Mouse (Mus musculus) lung, embryonic 15.5 days (tissue): ENCODE results near the gene Clrn1. TPM values are rescaled to one million over a fixed set of nuclear protein-coding genes. Genes with fewer than 3 reads are reported as not detected.

Experiments used
- ATAC-seq: fragments of 200-750 bp; cut with Nextera tagmentation; 2 replicates; pipeline ENCODE4 v1.8.0; 2017; ENCODE audit warnings: moderate number of reproducible peaks, borderline replicate concordance; ENCODE audit not compliant: low FRiP score, low TSS enrichment; ENCODE audit errors: extremely low read depth
- H3K27ac ChIP-seq: fragments of 300-500 bp; sonication (generic); 2 replicates; pipeline ENCODE4 v1.5.1; 2015; ENCODE audit warnings: moderate library complexity, mild to moderate bottlenecking, inconsistent platforms
- H3K27me3 ChIP-seq: fragments of 300-500 bp; sonication (generic); 2 replicates; pipeline ENCODE4 v1.6.1; 2015; ENCODE audit warnings: inconsistent platforms
- H3K36me3 ChIP-seq: fragments of 300-500 bp; sonication (generic); 2 replicates; pipeline ENCODE4 v1.6.1; 2015; ENCODE audit warnings: inconsistent platforms
- H3K4me1 ChIP-seq: fragments of 300-500 bp; sonication (generic); 2 replicates; pipeline ENCODE4 v1.6.1; 2015; ENCODE audit warnings: inconsistent platforms
- H3K4me2 ChIP-seq: fragments of 300-500 bp; sonication (generic); 2 replicates; pipeline ENCODE4 v1.6.1; 2015; ENCODE audit warnings: inconsistent platforms, mild to moderate bottlenecking, moderate library complexity
- H3K4me3 ChIP-seq: fragments of 300-500 bp; sonication (generic); 2 replicates; pipeline ENCODE4 v1.5.1; 2015; ENCODE audit warnings: mild to moderate bottlenecking, inconsistent platforms
- H3K9ac ChIP-seq: fragments of 300-500 bp; sonication (generic); 2 replicates; pipeline ENCODE4 v1.6.1; 2015; ENCODE audit warnings: inconsistent platforms
- H3K9me3 ChIP-seq: fragments of 300-500 bp; sonication (generic); 2 replicates; pipeline ENCODE4 v1.6.1; 2016; ENCODE audit warnings: inconsistent platforms
- WGBS: fragments of 180-500 bp; shearing (Covaris S2); methylation state at CpG from one replicate; pipeline ENCODE4 v1.1.7; 2015; 5-methylcytosine and 5-hydroxymethylcytosine counted together
- polyA plus RNA-seq: library from polyadenylated mRNA; unstranded; fragments of >200 nt; fragmentation: Nextera tagmentation; extraction: Ambion mirVana; gene quantifications from 2 replicates; pipeline ENCODE4 v1.2.1, GENCODE M21; 2015

Gene Clrn1
- polyA plus RNA-seq: 0.11 and 0.20 TPM in 2 replicates

DNA sequence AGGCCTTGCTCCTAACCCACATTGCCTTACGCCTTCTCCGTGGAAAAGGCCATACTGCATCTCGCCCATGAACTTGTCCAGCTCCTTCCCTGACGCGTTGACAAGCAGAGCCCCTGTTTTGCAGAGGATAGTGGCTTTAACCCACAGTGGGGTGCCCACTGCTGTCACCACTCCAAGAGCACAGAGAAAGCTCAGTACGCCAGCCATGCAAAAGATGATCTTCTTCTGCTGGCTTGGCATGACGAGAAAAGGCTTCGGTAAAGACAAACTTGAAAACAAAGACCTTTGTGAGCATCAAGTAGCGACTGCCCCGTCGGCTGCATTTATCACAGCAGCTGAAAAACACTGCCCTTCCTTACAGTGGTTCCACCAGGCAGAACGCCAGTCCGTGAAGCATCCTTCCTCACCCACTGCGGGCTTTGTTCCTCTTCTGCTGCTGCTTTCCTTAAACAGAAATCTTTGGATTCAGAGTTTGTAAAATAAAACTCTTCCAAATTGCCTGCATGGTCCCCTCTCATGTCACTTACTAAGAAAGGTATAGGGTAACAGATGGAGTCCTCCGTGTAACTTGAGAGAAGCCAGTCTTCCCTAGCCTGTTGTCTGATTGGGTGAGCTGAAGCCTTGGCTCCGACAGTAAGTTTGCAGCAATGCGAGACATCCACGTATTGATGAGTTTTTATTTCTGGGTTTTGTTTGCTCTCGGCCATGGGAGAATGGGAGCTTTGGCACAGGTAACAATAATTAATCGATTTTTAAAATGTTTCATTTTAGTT lies at the start of gene Clrn1:
Gene Clrn1 (minus strand): TSS at position 540 of the 773 bp plus-strand sequence.
- H3K9me3 ChIP-seq: no peaks in the 10 kb centered on the region
- no peaks in the 10 kb centered on the region for H3K4me1 ChIP-seq
- H3K4me2 ChIP-seq: no peak within 1 kb of the TSS
- no peaks in the 10 kb centered on the region for H3K27me3 ChIP-seq
- H3K36me3 ChIP-seq: no peaks in the 10 kb centered on the region
- no peak within 1 kb of the TSS for H3K27ac ChIP-seq
- no peak for ATAC-seq
- WGBS: 68% methylated on average over 20 of the region's 20 CpGs
- H3K4me3 ChIP-seq: no peak within 1 kb of the TSS
- no peak within 1 kb of the TSS for H3K9ac ChIP-seq

- ATAC-seq: no peak
- H3K9ac ChIP-seq: no peak overlapping the region
- 52% methylated on average over 7 of the region's 7 CpGs for WGBS
- no peaks in the 10 kb centered on the region for H3K4me1 ChIP-seq
- no peak overlapping the region for H3K27ac ChIP-seq
- no peak overlapping the region for H3K4me2 ChIP-seq
- no peaks in the 10 kb centered on the region for H3K36me3 ChIP-seq
- no peak overlapping the region for H3K4me3 ChIP-seq
- no peaks in the 10 kb centered on the region for H3K27me3 ChIP-seq
- H3K9me3 ChIP-seq: no peaks in the 10 kb centered on the region
Observed at GRCm38 (mm10) chr3:58924027-58924426, 38.9 kb upstream of the Clrn1 start.

DNA sequence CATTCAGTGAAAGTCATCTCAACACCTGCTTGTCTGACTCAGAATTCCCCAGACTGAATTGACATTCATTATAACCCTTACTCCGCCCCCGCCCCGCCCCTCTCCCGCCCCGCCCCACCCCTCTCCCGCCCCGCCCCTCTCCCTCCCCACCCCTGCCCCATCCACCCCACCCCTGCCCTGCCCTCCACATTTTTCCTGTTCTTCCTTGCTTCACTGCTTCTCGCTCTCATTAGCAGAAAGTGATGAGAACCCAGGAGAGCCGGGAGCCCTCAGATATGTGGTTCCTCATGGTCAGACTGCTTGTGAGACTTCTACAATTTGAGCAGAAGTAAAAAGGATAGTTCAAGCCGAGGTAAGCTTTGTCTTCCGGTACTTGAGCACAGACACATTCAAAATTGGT lies 38.0 kb upstream of the Clrn1 start:
- WGBS: 84% methylated on average over 6 of the region's 11 CpGs
- no peak for ATAC-seq

DNA sequence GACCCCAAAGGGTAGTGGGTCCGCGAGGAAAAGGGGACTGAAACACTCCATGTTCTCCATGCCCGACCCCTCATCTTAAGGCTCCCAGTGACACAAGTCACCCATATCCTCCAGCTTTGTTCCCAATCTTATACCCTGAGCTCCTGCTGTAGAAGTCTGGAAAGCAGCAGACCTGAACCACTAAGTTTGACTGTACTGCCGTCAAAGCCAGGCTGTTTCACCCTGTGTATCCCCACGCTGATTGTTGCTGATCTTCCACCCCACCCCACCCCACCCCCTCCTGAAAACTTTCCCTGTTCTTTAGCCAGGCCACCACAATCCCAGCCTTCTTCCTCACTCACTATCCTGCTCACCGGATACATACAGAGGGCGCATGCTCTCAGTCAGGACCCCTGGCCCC lies 37.5 kb upstream of the Clrn1 start:
- Histone ChIP-seq H3K9me3 (no peaks in the 10 kb centered on the region), H3K4me3 (no peak overlapping the region), H3K27ac (no peak overlapping the region), H3K4me1 (no peaks in the 10 kb centered on the region), H3K4me2 (no peak overlapping the region), H3K27me3 (no peaks in the 10 kb centered on the region), H3K9ac (no peak overlapping the region), H3K36me3 (no peaks in the 10 kb centered on the region)
- WGBS: 80% methylated on average over 7 of the region's 7 CpGs
- no peak for ATAC-seq

More for the DNA sequence above, 38.0 kb upstream of the Clrn1 start:
- Histone ChIP-seq H3K27ac (no peak overlapping the region), H3K36me3 (no peaks in the 10 kb centered on the region), H3K27me3 (no peaks in the 10 kb centered on the region), H3K4me2 (no peak overlapping the region), H3K4me3 (no peak overlapping the region), H3K9ac (no peak overlapping the region), H3K4me1 (no peaks in the 10 kb centered on the region), H3K9me3 (no peaks in the 10 kb centered on the region)

GRCm38 (mm10) chr3:58921316-58921715 lies 36.2 kb upstream of the Clrn1 start:
- Histone ChIP-seq H3K9ac (no peak overlapping the region), H3K36me3 (no peaks in the 10 kb centered on the region), H3K27ac (no peak overlapping the region), H3K9me3 (no peaks in the 10 kb centered on the region), H3K27me3 (no peaks in the 10 kb centered on the region), H3K4me1 (no peaks in the 10 kb centered on the region), H3K4me3 (no peak overlapping the region), H3K4me2 (no peak overlapping the region)
- WGBS: 50% methylated on average over 5 of the region's 5 CpGs
- ATAC-seq: no peak

DNA sequence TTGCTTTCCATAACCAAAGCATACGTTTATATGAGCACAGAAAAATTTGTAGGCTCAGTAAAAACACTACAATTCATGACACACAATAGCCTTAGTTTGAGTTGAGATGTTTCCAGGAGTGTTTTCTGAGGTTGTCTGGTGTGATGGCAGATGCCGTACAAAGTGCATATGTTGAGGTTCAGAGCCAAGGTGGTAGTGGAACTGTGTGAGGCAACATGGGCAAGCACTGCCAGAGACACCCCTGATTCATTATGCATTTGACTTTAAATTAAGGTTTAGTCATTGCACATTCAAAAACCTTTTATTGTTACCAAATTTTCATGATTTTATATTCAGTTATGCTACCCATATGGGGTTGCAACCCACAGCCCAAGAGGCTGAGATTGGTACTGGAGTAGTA lies 19.5 kb upstream of the Clrn1 start:
- Histone ChIP-seq H3K9ac (no peak overlapping the region), H3K27ac (no peak overlapping the region), H3K4me1 (no peaks in the 10 kb centered on the region), H3K9me3 (no peaks in the 10 kb centered on the region), H3K4me3 (no peak overlapping the region), H3K4me2 (no peak overlapping the region), H3K27me3 (no peaks in the 10 kb centered on the region), H3K36me3 (no peaks in the 10 kb centered on the region)
- ATAC-seq: no peak
- 73% methylated on average over 2 of the region's 2 CpGs for WGBS

DNA sequence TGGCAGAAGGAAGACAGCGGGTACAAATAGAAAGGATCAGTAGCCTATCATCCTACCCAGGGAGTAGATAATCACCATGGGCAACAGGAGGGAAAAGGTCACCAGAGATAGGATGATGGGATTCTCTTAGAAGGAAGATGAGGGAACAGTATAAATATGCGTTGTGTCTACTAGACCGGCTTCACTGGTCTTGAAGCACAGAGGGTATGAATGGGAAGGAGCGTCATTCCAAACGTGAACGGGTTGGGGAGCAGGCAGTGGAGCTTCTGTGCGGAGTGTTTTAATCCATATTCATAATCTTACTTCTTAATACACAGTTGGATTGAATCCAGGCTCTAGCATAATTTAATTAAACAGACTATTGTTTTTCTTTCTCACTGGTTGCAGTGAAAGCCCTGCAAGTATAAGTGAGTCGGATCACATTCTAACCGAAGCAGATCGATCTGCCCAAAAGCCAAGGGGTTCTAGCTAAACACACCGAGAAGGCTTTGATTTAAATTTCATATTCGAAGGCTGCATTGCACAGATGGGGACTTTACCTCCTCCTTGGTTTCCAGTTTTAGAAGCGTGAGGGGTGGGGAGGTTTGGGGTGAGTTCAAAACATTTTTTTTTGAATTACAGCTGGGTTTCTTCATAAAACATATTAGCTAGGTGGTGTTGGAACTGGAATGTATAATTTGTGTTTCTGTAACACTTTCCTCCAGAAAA lies 17.1 kb upstream of the Clrn1 start:
- Histone ChIP-seq H3K4me1 (no peaks in the 10 kb centered on the region), H3K36me3 (no peaks in the 10 kb centered on the region), H3K4me3 (no peak overlapping the region), H3K27ac (no peak overlapping the region), H3K4me2 (no peak overlapping the region), H3K9ac (no peak overlapping the region), H3K27me3 (no peaks in the 10 kb centered on the region), H3K9me3 (no peaks in the 10 kb centered on the region)
- WGBS: 75% methylated on average over 13 of the region's 13 CpGs
- no peak for ATAC-seq

DNA sequence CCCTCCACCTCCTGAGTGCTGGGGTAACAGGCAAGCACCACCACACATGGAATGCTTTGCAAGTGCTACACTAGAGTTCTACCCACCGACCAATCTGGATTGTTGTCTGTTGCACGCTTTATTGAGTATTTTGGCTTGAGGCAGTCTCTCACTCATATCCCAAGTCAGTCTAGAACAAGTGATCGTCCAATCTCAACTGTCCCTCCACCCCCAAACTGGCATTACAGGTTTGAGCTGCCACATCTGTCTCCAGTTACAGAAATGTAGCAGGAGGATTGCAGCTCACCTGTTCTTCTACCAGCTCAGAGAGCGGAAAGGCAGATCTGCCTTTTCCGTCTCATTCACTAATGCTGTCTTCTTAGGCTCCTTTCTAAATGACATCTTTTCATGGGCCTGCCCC lies 10.0 kb upstream of the Clrn1 start:
- ATAC-seq: no peak
- Histone ChIP-seq H3K36me3 (no peaks in the 10 kb centered on the region), H3K4me1 (no peaks in the 10 kb centered on the region), H3K27me3 (no peaks in the 10 kb centered on the region), H3K27ac (no peak overlapping the region), H3K9ac (no peak overlapping the region), H3K4me2 (no peak overlapping the region), H3K9me3 (no peaks in the 10 kb centered on the region), H3K4me3 (no peak overlapping the region)
- 89% methylated on average over 5 of the region's 5 CpGs for WGBS

DNA sequence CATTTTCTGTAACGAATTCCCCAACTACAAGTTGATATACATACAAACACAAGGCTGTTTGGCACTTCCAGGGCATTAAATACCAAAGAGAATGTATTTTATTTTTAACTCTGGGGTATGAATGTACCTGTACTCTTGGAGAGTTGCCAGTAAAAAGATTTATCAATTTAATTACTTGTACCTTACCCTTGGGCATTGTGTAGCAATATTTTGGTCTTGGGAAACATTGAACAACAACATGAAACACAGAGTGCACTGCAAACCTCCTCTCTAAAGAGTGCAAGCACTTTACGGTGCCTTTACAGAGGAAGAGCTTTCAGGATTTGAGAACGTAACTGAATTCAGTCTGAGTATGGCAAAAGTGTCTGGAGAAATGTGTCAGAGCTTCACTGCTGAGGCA lies 9.4 kb upstream of the Clrn1 start:
- Histone ChIP-seq H3K9ac (no peak overlapping the region), H3K9me3 (no peaks in the 10 kb centered on the region), H3K27ac (no peak overlapping the region), H3K36me3 (no peaks in the 10 kb centered on the region), H3K4me1 (no peaks in the 10 kb centered on the region), H3K27me3 (no peaks in the 10 kb centered on the region), H3K4me2 (no peak overlapping the region), H3K4me3 (no peak overlapping the region)
- ATAC-seq: no peak
- 72% methylated on average over 3 of the region's 3 CpGs for WGBS

- H3K27me3 ChIP-seq: no peaks in the 10 kb centered on the region
- no peaks in the 10 kb centered on the region for H3K9me3 ChIP-seq
- H3K36me3 ChIP-seq: no peaks in the 10 kb centered on the region
- no peak overlapping the region for H3K9ac ChIP-seq
- H3K4me1 ChIP-seq: no peaks in the 10 kb centered on the region
- ATAC-seq: no peak
- H3K4me2 ChIP-seq: no peak overlapping the region
- H3K27ac ChIP-seq: no peak overlapping the region
- H3K4me3 ChIP-seq: no peak overlapping the region
- 68% methylated on average over 3 of the region's 3 CpGs for WGBS
Observed at GRCm38 (mm10) chr3:58889670-58890069, 4.5 kb upstream of the Clrn1 start.

DNA sequence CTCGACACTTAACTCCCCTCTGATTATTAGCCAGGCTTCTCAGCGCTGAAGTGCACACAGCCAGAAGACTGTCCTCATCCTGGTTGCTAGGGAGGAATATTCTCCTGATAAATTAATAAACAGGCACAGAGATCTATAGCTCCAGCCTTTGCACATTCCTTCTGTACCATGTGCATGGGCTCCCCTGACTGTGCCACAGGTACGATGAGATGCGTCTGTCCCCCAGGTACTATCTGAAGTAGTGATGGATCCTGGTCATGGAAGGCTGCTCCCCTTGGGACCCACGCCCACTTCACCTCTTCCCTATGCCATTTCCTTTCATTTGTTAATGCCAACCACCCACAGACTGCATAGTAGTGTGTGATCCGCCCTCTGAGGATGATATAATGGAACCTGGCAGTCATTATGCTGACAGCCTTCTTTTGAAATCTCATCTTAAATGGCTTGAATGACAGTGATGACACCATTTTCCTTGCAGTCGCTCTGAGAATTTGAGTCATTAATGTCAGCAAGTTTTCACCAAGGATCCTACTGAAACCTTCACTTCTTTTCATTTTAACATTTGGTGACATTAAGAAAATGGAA lies 3.1 kb upstream of the Clrn1 start:
- H3K4me1 ChIP-seq: no peaks in the 10 kb centered on the region
- no peaks in the 10 kb centered on the region for H3K27me3 ChIP-seq
- H3K27ac ChIP-seq: no peak overlapping the region
- H3K36me3 ChIP-seq: no peaks in the 10 kb centered on the region
- H3K4me2 ChIP-seq: no peak overlapping the region
- H3K9ac ChIP-seq: no peak overlapping the region
- 81% methylated on average over 7 of the region's 7 CpGs for WGBS
- H3K9me3 ChIP-seq: no peaks in the 10 kb centered on the region
- ATAC-seq: no peak
- no peak overlapping the region for H3K4me3 ChIP-seq

DNA sequence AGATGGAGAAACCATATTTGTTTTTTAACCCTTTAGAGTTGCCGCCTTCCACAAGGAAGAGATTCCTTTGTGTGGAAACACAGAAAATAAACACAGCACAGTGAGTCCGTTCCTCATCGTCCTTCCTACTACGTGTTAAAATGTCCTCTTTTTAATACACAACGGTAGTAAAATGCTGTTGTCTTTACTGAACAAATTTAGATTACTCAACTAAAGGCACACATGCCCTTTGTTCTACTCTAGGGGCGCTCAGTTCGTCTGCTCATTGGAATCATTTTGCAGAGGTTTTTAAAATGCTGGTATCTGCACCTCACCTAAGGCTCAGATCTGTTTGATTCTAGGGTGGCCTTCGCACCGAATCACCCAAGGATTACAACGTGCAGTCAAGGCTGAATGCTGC lies 2.6 kb upstream of the Clrn1 start:
- H3K27me3 ChIP-seq: no peaks in the 10 kb centered on the region
- no peaks in the 10 kb centered on the region for H3K36me3 ChIP-seq
- H3K4me1 ChIP-seq: no peaks in the 10 kb centered on the region
- no peaks in the 10 kb centered on the region for H3K9me3 ChIP-seq
- no peak overlapping the region for H3K4me3 ChIP-seq
- no peak overlapping the region for H3K9ac ChIP-seq
- H3K4me2 ChIP-seq: no peak overlapping the region
- ATAC-seq: no peak
- no peak overlapping the region for H3K27ac ChIP-seq
- 77% methylated on average over 10 of the region's 10 CpGs for WGBS
